Mouse (Mus musculus) forebrain, embryonic 14.5 days (tissue): ENCODE measurements around the gene Atoh8. TPM values are rescaled to one million over a fixed set of nuclear protein-coding genes. Genes with fewer than 3 reads are reported as not detected.
A peak's percentile ranks its signal among the peaks of the same experiment; 100 is the strongest.

ENCODE experiments used
- ATAC-seq: fragments of 200-750 bp; cut with Nextera tagmentation; 2 replicates; pipeline ENCODE4 v1.8.0; 2017; ENCODE audit warnings: mild to moderate bottlenecking, moderate library complexity
- DNase-seq: peaks from one replicate; pipeline ENCODE4 v3.0.0-alpha.2; 2015; ENCODE audit warnings: low spot score
- H3K27ac ChIP-seq: fragments of 300-500 bp; sonication (generic); 2 replicates; pipeline ENCODE4 v1.5.1; 2014; ENCODE audit warnings: low read depth, mild to moderate bottlenecking, control low read depth, low read length, moderate library complexity
- H3K27me3 ChIP-seq: fragments of 300-500 bp; sonication (generic); replicated peaks from 2 replicates; pipeline ENCODE4 v1.6.1; 2014; ENCODE audit warnings: low read length, control low read depth, mixed read lengths; ENCODE audit not compliant: control insufficient read depth, insufficient read depth
- H3K36me3 ChIP-seq: fragments of 300-500 bp; sonication (generic); 2 replicates; pipeline ENCODE4 v1.6.1; 2014; ENCODE audit warnings: low read length, control low read depth; ENCODE audit not compliant: control insufficient read depth, insufficient read depth
- H3K4me1 ChIP-seq: fragments of 300-500 bp; sonication (generic); 2 replicates; pipeline ENCODE4 v1.6.1; 2014; ENCODE audit warnings: antibody characterized with exemption, low read length, control low read depth; ENCODE audit not compliant: control insufficient read depth, insufficient read depth
- H3K4me2 ChIP-seq: fragments of 300-500 bp; sonication (generic); 2 replicates; pipeline ENCODE4 v1.6.1; 2014; ENCODE audit warnings: mild to moderate bottlenecking, control low read depth, low read length
- H3K4me3 ChIP-seq: fragments of 300-500 bp; sonication (generic); 2 replicates; pipeline ENCODE4 v1.5.1; 2014; ENCODE audit warnings: low read depth, low read length, control low read depth
- H3K9ac ChIP-seq: fragments of 300-500 bp; sonication (generic); 2 replicates; pipeline ENCODE4 v1.6.1; 2014; ENCODE audit warnings: mild to moderate bottlenecking, low read length, control low read depth, moderate library complexity
- H3K9me3 ChIP-seq: fragments of 300-500 bp; sonication (generic); replicated peaks from 2 replicates; pipeline ENCODE4 v1.6.1; 2016; ENCODE audit warnings: low read length, control low read depth, mixed read lengths; ENCODE audit not compliant: control insufficient read depth
- WGBS: fragments of 180-500 bp; shearing (Covaris S2); extraction: QIAGEN DNeasy Blood & Tissue Kit; methylation state at CpG from one replicate; pipeline ENCODE4 v1.1.7; 2014; 5-methylcytosine and 5-hydroxymethylcytosine counted together
- polyA plus RNA-seq: library from polyadenylated mRNA; unstranded; fragments of >200 nt; fragmentation: Nextera tagmentation; extraction: Ambion mirVana; gene quantifications from 2 replicates; pipeline ENCODE4 v1.2.1, GENCODE M21; 2014

The Atoh8 gene
- polyA plus RNA-seq, 1 experiment from 2014 or later: 2.5 TPM

DNA sequence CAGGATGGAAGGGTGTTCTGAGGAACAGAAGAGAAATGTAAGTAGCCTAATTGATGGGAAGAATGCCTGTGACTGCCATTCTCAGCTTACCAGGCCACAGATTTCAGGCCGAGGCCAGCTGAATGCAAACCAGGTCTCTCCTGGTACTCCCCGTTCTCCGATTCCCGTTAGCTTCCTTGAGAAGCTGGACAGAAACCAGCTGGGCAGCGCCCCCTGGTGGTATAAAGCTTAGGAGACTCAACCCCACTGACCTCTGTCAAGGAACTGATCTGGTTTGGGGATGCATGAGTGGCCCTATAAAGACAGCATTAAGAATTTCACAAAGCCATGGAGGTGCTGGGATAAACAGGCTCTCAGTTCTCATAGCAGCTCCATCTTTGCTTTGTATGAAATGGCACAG is 1.7 kb upstream of the Atoh8 start:
- Histone ChIP-seq H3K4me1 (peaks cover 9% of the 10 kb centered on the region), H3K27ac (no peak overlapping the region), H3K9ac (no peak overlapping the region), H3K27me3 (0 out of 2 replicates have a peak, but pooled peaks cover 12% of the 10 kb centered on the region), H3K4me3 (no peak overlapping the region), H3K36me3 (no peaks in the 10 kb centered on the region), H3K4me2 (no peak overlapping the region), H3K9me3 (no peaks in the 10 kb centered on the region)
- WGBS: under 1% methylated on average over 5 of the region's 5 CpGs
- no peak for ATAC-seq
- DNase-seq: peak; percentile 93

GRCm38 (mm10) chr6:72235807-72236407 is 530 bp upstream of the Atoh8 start:
- DNase-seq (no peak), ATAC-seq (no peak)
- Histone ChIP-seq H3K4me1 (peaks cover 9% of the 10 kb centered on the region), H3K27ac (no peak overlapping the region), H3K4me3 (peak overlapping the region; percentile 50), H3K27me3 (0 out of 2 replicates have a peak, but pooled peaks cover 12% of the 10 kb centered on the region), H3K9ac (no peak overlapping the region; the same call in 1 of the 2 replicates), H3K9me3 (no peaks in the 10 kb centered on the region), H3K36me3 (no peaks in the 10 kb centered on the region), H3K4me2 (peak overlapping the region; percentile 99)
- 35% methylated on average over 16 of the region's 16 CpGs for WGBS

DNA sequence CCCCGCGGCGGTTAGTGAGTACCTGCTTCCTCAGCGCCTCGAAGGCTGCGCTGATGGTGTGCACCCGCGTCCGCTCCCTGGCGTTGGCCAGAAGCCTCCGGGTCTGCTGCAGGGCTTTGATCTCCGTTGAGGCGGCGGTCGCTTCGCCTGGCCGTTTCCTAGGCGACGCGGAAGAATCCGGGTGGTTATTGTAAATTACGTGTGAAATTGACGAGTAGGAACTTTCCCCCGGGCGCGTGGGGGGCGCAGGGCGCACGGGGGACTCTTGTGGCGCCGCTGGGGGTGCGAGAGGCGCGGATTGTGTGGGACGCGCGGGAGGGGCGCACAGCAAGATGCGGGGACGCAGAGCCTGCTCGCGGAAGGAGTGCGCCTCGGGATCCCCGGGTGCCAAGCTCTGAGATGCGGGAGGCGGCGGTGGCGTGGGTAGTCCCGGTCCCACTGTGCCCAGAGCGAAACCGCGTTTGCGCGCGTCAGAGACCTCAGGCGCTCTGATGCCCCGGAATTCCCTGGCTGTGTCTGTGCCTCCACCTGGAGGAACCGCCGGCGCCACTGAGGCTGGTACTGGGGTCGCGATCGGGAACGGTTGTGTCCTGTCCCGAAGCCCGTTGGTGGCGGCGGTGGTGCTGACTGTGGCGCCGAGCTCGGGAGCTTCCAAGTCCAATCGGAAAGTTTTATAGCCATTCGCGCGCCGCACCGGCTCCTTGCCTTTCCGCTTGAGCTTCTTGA is 842 bp downstream of the Atoh8 start:
- peak overlapping the region; percentile 33; the same call in 1 of the 2 replicates for H3K27ac ChIP-seq

DNA sequence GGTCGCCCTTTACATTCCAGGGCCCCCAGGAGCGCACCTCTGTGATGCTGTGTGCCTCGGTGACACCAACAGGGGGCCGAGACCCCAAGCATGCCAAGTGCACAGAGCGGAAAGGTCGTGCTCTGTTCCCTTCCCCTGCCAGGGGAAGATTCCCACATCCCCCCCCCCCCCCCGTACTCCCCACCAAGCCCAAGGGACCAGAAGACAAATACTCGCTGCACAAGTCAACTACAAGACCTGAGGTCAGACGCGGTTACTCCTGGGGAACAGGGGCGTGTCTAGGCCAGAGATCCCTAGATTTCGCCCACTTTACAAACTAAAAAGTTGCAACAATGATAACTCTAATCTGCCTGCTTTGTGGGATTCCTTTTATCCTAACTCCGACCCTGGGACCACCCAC is 1.4 kb downstream of the Atoh8 start:
- Histone ChIP-seq H3K9ac (peak overlapping the region; percentile 64), H3K4me3 (peak overlapping the region; percentile 50), H3K27me3 (0 out of 2 replicates have a peak, but pooled peaks cover 12% of the 10 kb centered on the region), H3K27ac (no peak overlapping the region), H3K9me3 (no peaks in the 10 kb centered on the region), H3K36me3 (no peaks in the 10 kb centered on the region), H3K4me2 (peak overlapping the region; percentile 99), H3K4me1 (peaks cover 9% of the 10 kb centered on the region)
- DNase-seq (no peak), ATAC-seq (peak; percentile 10; the same call in 1 of the 2 replicates)
- WGBS: 0% methylated on average over 13 of the region's 13 CpGs

More for the DNA sequence above, 842 bp downstream of the Atoh8 start:
- peaks cover 9% of the 10 kb centered on the region for H3K4me1 ChIP-seq
- no peaks in the 10 kb centered on the region for H3K36me3 ChIP-seq
- WGBS: under 1% methylated on average over 76 of the region's 79 CpGs
- peak overlapping the region; percentile 50 for H3K4me3 ChIP-seq
- peak overlapping the region; percentile 99 for H3K4me2 ChIP-seq
- peak; percentile 59 for ATAC-seq
- no peaks in the 10 kb centered on the region for H3K9me3 ChIP-seq
- 0 out of 2 replicates have a peak, but pooled peaks cover 12% of the 10 kb centered on the region for H3K27me3 ChIP-seq
- peak overlapping the region; percentile 64 for H3K9ac ChIP-seq
- DNase-seq: peak; percentile 75

- Histone ChIP-seq H3K27me3 (0 out of 2 replicates have a peak, but pooled peaks cover 12% of the 10 kb centered on the region), H3K27ac (no peak overlapping the region), H3K4me2 (peak overlapping the region; percentile 99), H3K9ac (no peak overlapping the region), H3K4me1 (peaks cover 9% of the 10 kb centered on the region), H3K4me3 (0 out of 2 replicates have a peak overlapping the region, but pooled peaks have one; percentile 1), H3K36me3 (no peaks in the 10 kb centered on the region), H3K9me3 (no peaks in the 10 kb centered on the region)
- DNase-seq (no peak), ATAC-seq (no peak)
- 66% methylated on average over 5 of the region's 5 CpGs for WGBS
Measured at GRCm38 (mm10) chr6:72232870-72233269, 2.5 kb downstream of the Atoh8 start.

- Histone ChIP-seq H3K9ac (no peak overlapping the region), H3K27ac (no peak overlapping the region), H3K4me2 (0 out of 2 replicates have a peak overlapping the region, but pooled peaks have one; percentile 99), H3K27me3 (0 out of 2 replicates have a peak, but pooled peaks cover 12% of the 10 kb centered on the region), H3K4me3 (no peak overlapping the region), H3K36me3 (no peaks in the 10 kb centered on the region), H3K9me3 (no peaks in the 10 kb centered on the region), H3K4me1 (peaks cover 9% of the 10 kb centered on the region)
- ATAC-seq (no peak), DNase-seq (no peak)
- WGBS: 91% methylated on average over 14 of the region's 14 CpGs
Measured at GRCm38 (mm10) chr6:72232411-72232810, 3.0 kb downstream of the Atoh8 start.

- H3K9me3 ChIP-seq: no peaks in the 10 kb centered on the region
- DNase-seq (no peak), ATAC-seq (no peak)
- 33% methylated on average over 5 of the region's 5 CpGs for WGBS
- H3K36me3 ChIP-seq: no peaks in the 10 kb centered on the region
- H3K27me3 ChIP-seq: 0 out of 2 replicates have a peak, but pooled peaks cover 4% of the 10 kb centered on the region
- no peak overlapping the region for H3K4me3 ChIP-seq
- no peak overlapping the region for H3K27ac ChIP-seq
- no peak overlapping the region for H3K9ac ChIP-seq
- no peak overlapping the region for H3K4me2 ChIP-seq
- peaks cover 9% of the 10 kb centered on the region for H3K4me1 ChIP-seq
Measured at GRCm38 (mm10) chr6:72230875-72231274, 4.5 kb downstream of the Atoh8 start.

GRCm38 (mm10) chr6:72227665-72228265 is 7.6 kb downstream of the Atoh8 start:
- H3K9ac ChIP-seq: no peak overlapping the region
- no peak for DNase-seq
- WGBS: 89% methylated on average over 9 of the region's 9 CpGs

More at GRCm38 (mm10) chr6:72227665-72228265, 7.6 kb downstream of the Atoh8 start:
- Histone ChIP-seq H3K27me3 (no peaks in the 10 kb centered on the region), H3K4me2 (no peak overlapping the region), H3K9me3 (no peaks in the 10 kb centered on the region), H3K27ac (no peak overlapping the region), H3K36me3 (no peaks in the 10 kb centered on the region), H3K4me3 (no peak overlapping the region), H3K4me1 (peaks cover 3% of the 10 kb centered on the region)
- ATAC-seq: no peak
